Mouse (Mus musculus) cerebellum, postnatal 36 days (tissue): ENCODE measurements around the gene Rgs8.
A peak's percentile ranks its signal among the peaks of the same experiment; 100 is the strongest.

Experiments used
- DNase-seq, 2 experiments: peaks; one replicate each; pipeline ENCODE4 v3.0.0; 2021 to 2022; ENCODE audit warnings: mixed read lengths in 2 of 2

The Rgs8 gene

GRCm38 (mm10) chr1:153652938-153653623 is at the start of gene Rgs8:
Gene Rgs8, plus strand, starts transcription at chr1:153653025.
- peak; percentile 65 to 72 for DNase-seq

GRCm38 (mm10) chr1:153617340-153617830 is 35.4 kb upstream of the Rgs8 start:
- DNase-seq = no peak

GRCm38 (mm10) chr1:153623036-153623435 is 29.8 kb upstream of the Rgs8 start:
- DNase-seq = no peak

GRCm38 (mm10) chr1:153632686-153633085 is 20.1 kb upstream of the Rgs8 start:
- DNase-seq = no peak

GRCm38 (mm10) chr1:153635056-153635455 is 17.8 kb upstream of the Rgs8 start:
- no peak for DNase-seq

GRCm38 (mm10) chr1:153635521-153635920 is 17.3 kb upstream of the Rgs8 start:
- peak in 1 of 2 experiments; percentile 30 for DNase-seq

- no peak for DNase-seq
Observed at GRCm38 (mm10) chr1:153636821-153637220, 16.0 kb upstream of the Rgs8 start.

GRCm38 (mm10) chr1:153641492-153641939 is 11.3 kb upstream of the Rgs8 start:
- no peak for DNase-seq

GRCm38 (mm10) chr1:153641940-153642501 is 10.8 kb upstream of the Rgs8 start:
- peak in 1 of 2 experiments; percentile 25 for DNase-seq

- no peak for DNase-seq
Observed at GRCm38 (mm10) chr1:153653674-153654073, 849 bp downstream of the Rgs8 start.

GRCm38 (mm10) chr1:153659666-153660065 is 6.8 kb downstream of the Rgs8 start:
- DNase-seq = no peak

- DNase-seq = no peak
Observed at GRCm38 (mm10) chr1:153660982-153661688, 8.3 kb downstream of the Rgs8 start.

GRCm38 (mm10) chr1:153661689-153662002 is 8.8 kb downstream of the Rgs8 start:
- no peak for DNase-seq

- no peak for DNase-seq
Observed at GRCm38 (mm10) chr1:153662362-153662761, 9.5 kb downstream of the Rgs8 start.

- DNase-seq = peak; percentile 90
Observed at GRCm38 (mm10) chr1:153665066-153665715, 12.4 kb downstream of the Rgs8 start.

GRCm38 (mm10) chr1:153666236-153666635 is 13.4 kb downstream of the Rgs8 start:
- no peak for DNase-seq

GRCm38 (mm10) chr1:153667244-153667727 is 14.5 kb downstream of the Rgs8 start:
- DNase-seq = peak; percentile 66 to 75

GRCm38 (mm10) chr1:153667781-153668180 is 15.0 kb downstream of the Rgs8 start:
- peak in 1 of 2 experiments; percentile 54 for DNase-seq

GRCm38 (mm10) chr1:153669086-153669485 is 16.3 kb downstream of the Rgs8 start:
- DNase-seq = peak; percentile 66 to 77

GRCm38 (mm10) chr1:153669728-153670127 is 16.9 kb downstream of the Rgs8 start:
- DNase-seq = no peak

GRCm38 (mm10) chr1:153671352-153671751 is 18.5 kb downstream of the Rgs8 start:
- no peak for DNase-seq

- DNase-seq = no peak
Observed at GRCm38 (mm10) chr1:153672698-153673097, 19.9 kb downstream of the Rgs8 start.

GRCm38 (mm10) chr1:153673900-153674299 is 21.1 kb downstream of the Rgs8 start:
- no peak for DNase-seq
